Comparison of ENCODE assay signal across 10 mouse cellular contexts in genomic region chr10:80170052-80170451, GRCm38 (mm10). TPM values are rescaled to one million over a fixed set of nuclear protein-coding genes. Genes with fewer than 3 reads are reported as not detected.
A peak's percentile ranks its signal among the peaks of the same experiment; 100 is the strongest.
DNase-seq lines count a peak whose midpoint lies in the region; ATAC-seq lines count a peak whose summit lies in the region.
"Had no signal": no experiment of that assay in that cellular context is flagged by ENCODE, and none has a peak within 500 bp of the region (broad histone marks: within the 10 kb centered on the region; RNA-seq: fewer than 3 reads in every experiment).

No protein-coding gene starts in this region.

- no peaks in the 10 kb centered on the region for H3K27me3 ChIP-seq in forebrain, embryonic 10.5 days (ENCODE audit: poor library complexity, severe bottlenecking)
- no peaks in the 10 kb centered on the region for H3K27me3 ChIP-seq in forebrain, embryonic 16.5 days (replicated peaks; ENCODE audit: control insufficient read depth, insufficient read depth, low read length)
- no peaks in the 10 kb centered on the region for H3K27me3 ChIP-seq in kidney, embryonic 16.5 days (ENCODE audit: insufficient read depth, low read length)
- H3K27me3 ChIP-seq in kidney, embryonic 14.5 days (ENCODE audit: control insufficient read depth, insufficient read depth, low read length) = no peaks in the 10 kb centered on the region
- no peaks in the 10 kb centered on the region for H3K27me3 ChIP-seq in hindbrain, embryonic 16.5 days (replicated peaks; ENCODE audit: control insufficient read depth, insufficient read depth, low read length)

- no peak for ATAC-seq in forebrain, embryonic 16.5 days
- no peak for ATAC-seq in kidney, embryonic 16.5 days (ENCODE audit: low FRiP score, low TSS enrichment)
- no peak for ATAC-seq in kidney, embryonic 14.5 days (ENCODE audit: low FRiP score, low TSS enrichment)
- no peak for ATAC-seq in hindbrain, embryonic 16.5 days

- peaks cover 71% of the 10 kb centered on the region for H3K4me1 ChIP-seq in forebrain, embryonic 10.5 days
- peaks cover 59% of the 10 kb centered on the region for H3K4me1 ChIP-seq in forebrain, embryonic 16.5 days (replicated peaks; ENCODE audit: control insufficient read depth, insufficient read depth, low read length)
- peaks cover 52% of the 10 kb centered on the region for H3K4me1 ChIP-seq in kidney, embryonic 16.5 days (ENCODE audit: insufficient read depth, low read length)
- peaks cover 40% of the 10 kb centered on the region for H3K4me1 ChIP-seq in kidney, embryonic 14.5 days (ENCODE audit: control insufficient read depth, insufficient read depth, low read length)
- H3K4me1 ChIP-seq in hindbrain, embryonic 16.5 days (ENCODE audit: control insufficient read depth, insufficient read depth, low read depth, low read length) = peaks cover 48% of the 10 kb centered on the region

- 97% methylated on average over 16 of the region's 16 CpGs for WGBS in forebrain, embryonic 10.5 days
- 97% methylated on average over 16 of the region's 16 CpGs for WGBS in forebrain, embryonic 16.5 days
- WGBS in kidney, embryonic 16.5 days = 95% methylated on average over 16 of the region's 16 CpGs
- WGBS in kidney, embryonic 14.5 days = 95% methylated on average over 16 of the region's 16 CpGs
- 97% methylated on average over 16 of the region's 16 CpGs for WGBS in hindbrain, embryonic 16.5 days

- peaks cover 45% of the 10 kb centered on the region for H3K36me3 ChIP-seq in forebrain, embryonic 10.5 days (replicated peaks)
- H3K36me3 ChIP-seq in forebrain, embryonic 16.5 days (ENCODE audit: control insufficient read depth, insufficient read depth) = peaks cover 18% of the 10 kb centered on the region
- H3K36me3 ChIP-seq in kidney, embryonic 16.5 days (ENCODE audit: insufficient read depth, low read length) = peaks cover 26% of the 10 kb centered on the region
- H3K36me3 ChIP-seq in kidney, embryonic 14.5 days (ENCODE audit: control insufficient read depth, insufficient read depth, low read length) = peaks cover 33% of the 10 kb centered on the region
- H3K36me3 ChIP-seq in hindbrain, embryonic 16.5 days (ENCODE audit: control insufficient read depth, insufficient read depth, low read length) = peaks cover 25% of the 10 kb centered on the region

- peak overlapping the region; percentile 96; the same call in 1 of the 2 replicates for H3K4me3 ChIP-seq in forebrain, embryonic 10.5 days
- H3K4me3 ChIP-seq in forebrain, embryonic 16.5 days (replicated peaks; ENCODE audit: low read length) = no peak overlapping the region
- H3K4me3 ChIP-seq in kidney, embryonic 16.5 days (ENCODE audit: low read length) = no peak overlapping the region
- no peak overlapping the region for H3K4me3 ChIP-seq in kidney, embryonic 14.5 days (ENCODE audit: low read length)
- no peak overlapping the region for H3K4me3 ChIP-seq in hindbrain, embryonic 16.5 days (ENCODE audit: low read length)

- no peaks in the 10 kb centered on the region for H3K9me3 ChIP-seq in forebrain, embryonic 10.5 days
- H3K9me3 ChIP-seq in forebrain, embryonic 16.5 days (ENCODE audit: control insufficient read depth, low read length) = no peaks in the 10 kb centered on the region
- no peaks in the 10 kb centered on the region for H3K9me3 ChIP-seq in kidney, embryonic 16.5 days (ENCODE audit: low read length)
- H3K9me3 ChIP-seq in kidney, embryonic 14.5 days (ENCODE audit: control insufficient read depth, low read length) = no peaks in the 10 kb centered on the region
- H3K9me3 ChIP-seq in hindbrain, embryonic 16.5 days (ENCODE audit: control insufficient read depth, low read length) = no peaks in the 10 kb centered on the region

- DNase-seq in forebrain, embryonic 10.5 days (ENCODE audit: extremely low spot score, low spot score) = no peak
- DNase-seq in brain, adult 2 months (ENCODE audit: low read depth, low spot score) = peak; percentile 4
- DNase-seq in lung, postnatal 14 days = no peak
- DNase-seq in natural killer cell, adult 2 months (ENCODE audit: low spot score in 2 of 2) = no peak
- DNase-seq: liver; lung, postnatal 36 days had no signal

- no peak overlapping the region for H3K27ac ChIP-seq in forebrain, embryonic 10.5 days
- H3K27ac ChIP-seq in forebrain, embryonic 16.5 days (ENCODE audit: low read length) = no peak overlapping the region
- H3K27ac ChIP-seq in kidney, embryonic 16.5 days (ENCODE audit: low read length) = peak overlapping the region; percentile 4; the same call in 1 of the 2 replicates
- H3K27ac ChIP-seq in kidney, embryonic 14.5 days (ENCODE audit: low read depth, low read length) = no peak overlapping the region
- no peak overlapping the region for H3K27ac ChIP-seq in hindbrain, embryonic 16.5 days (ENCODE audit: low read depth, low read length)

- no peak overlapping the region; the same call in 1 of the 2 replicates for H3K9ac ChIP-seq in forebrain, embryonic 16.5 days (replicated peaks; ENCODE audit: low read depth, low read length)
- 0 out of 2 replicates have a peak overlapping the region, but pooled peaks have one; percentile 36 for H3K9ac ChIP-seq in kidney, embryonic 16.5 days (replicated peaks; ENCODE audit: low read length)
- H3K9ac ChIP-seq in kidney, embryonic 14.5 days (ENCODE audit: low read depth, low read length) = no peak overlapping the region
- peak overlapping the region; percentile 38; the same call in 1 of the 2 replicates for H3K9ac ChIP-seq in hindbrain, embryonic 16.5 days (ENCODE audit: low read depth, low read length)

- no peak overlapping the region for H3K4me2 ChIP-seq in forebrain, embryonic 16.5 days (ENCODE audit: low read length)
- H3K4me2 ChIP-seq in kidney, embryonic 16.5 days (replicated peaks; ENCODE audit: low read depth, low read length) = no peak overlapping the region
- no peak overlapping the region for H3K4me2 ChIP-seq in kidney, embryonic 14.5 days (replicated peaks; ENCODE audit: low read depth, low read length)
- no peak overlapping the region for H3K4me2 ChIP-seq in hindbrain, embryonic 16.5 days (ENCODE audit: low read length)

RNA-seq across cellular contexts. Expression of gene 1600002K03Rik, which starts 2.7 kb away (rescaled TPM):
- polyA plus RNA-seq in forebrain, embryonic 10.5 days (2016; fragmentation: Nextera tagmentation; extraction: Ambion mirVana) = 9.8 and 10.7 TPM in 2 replicates
- polyA plus RNA-seq in forebrain, embryonic 16.5 days (2015; fragmentation: Nextera tagmentation; extraction: Ambion mirVana) = 8.5 and 10.6 TPM in 2 replicates
- 15.2 and 15.3 TPM in 2 replicates for polyA plus RNA-seq in kidney, embryonic 16.5 days (2015; fragmentation: Nextera tagmentation; extraction: Ambion mirVana)
- polyA plus RNA-seq in kidney, embryonic 14.5 days (2014; fragmentation: Nextera tagmentation; extraction: Ambion mirVana) = 10.3 and 12.1 TPM in 2 replicates
- polyA plus RNA-seq in hindbrain, embryonic 16.5 days (2015; fragmentation: Nextera tagmentation; extraction: Ambion mirVana) = 9.4 and 10.1 TPM in 2 replicates

RNA-seq across cellular contexts. Expression of gene Cirbp, which starts 4.3 kb away (rescaled TPM):
- 90.9 and 116 TPM in 2 replicates for polyA plus RNA-seq in forebrain, embryonic 10.5 days (2016; fragmentation: Nextera tagmentation; extraction: Ambion mirVana)
- 318 and 335 TPM in 2 replicates for polyA plus RNA-seq in forebrain, embryonic 16.5 days (2015; fragmentation: Nextera tagmentation; extraction: Ambion mirVana)
- polyA plus RNA-seq in kidney, embryonic 16.5 days (2015; fragmentation: Nextera tagmentation; extraction: Ambion mirVana) = 96.2 and 101 TPM in 2 replicates
- polyA plus RNA-seq in kidney, embryonic 14.5 days (2014; fragmentation: Nextera tagmentation; extraction: Ambion mirVana) = 80.0 and 104 TPM in 2 replicates
- 288 and 311 TPM in 2 replicates for polyA plus RNA-seq in hindbrain, embryonic 16.5 days (2015; fragmentation: Nextera tagmentation; extraction: Ambion mirVana)

RNA-seq across cellular contexts. Expression of gene Efna2, which starts 9.2 kb away (rescaled TPM):
- 23.2 and 24.2 TPM in 2 replicates for polyA plus RNA-seq in forebrain, embryonic 10.5 days (2016; fragmentation: Nextera tagmentation; extraction: Ambion mirVana)
- 24.8 and 25.4 TPM in 2 replicates for polyA plus RNA-seq in forebrain, embryonic 16.5 days (2015; fragmentation: Nextera tagmentation; extraction: Ambion mirVana)
- polyA plus RNA-seq in kidney, embryonic 16.5 days (2015; fragmentation: Nextera tagmentation; extraction: Ambion mirVana) = 11.0 and 11.8 TPM in 2 replicates
- polyA plus RNA-seq in kidney, embryonic 14.5 days (2014; fragmentation: Nextera tagmentation; extraction: Ambion mirVana) = 15.4 and 17.3 TPM in 2 replicates
- polyA plus RNA-seq in hindbrain, embryonic 16.5 days (2015; fragmentation: Nextera tagmentation; extraction: Ambion mirVana) = 21.5 and 22.7 TPM in 2 replicates

RNA-seq across cellular contexts. Expression of gene Midn, which starts 22.0 kb away (rescaled TPM):
- 19.1 and 19.8 TPM in 2 replicates for polyA plus RNA-seq in forebrain, embryonic 10.5 days (2016; fragmentation: Nextera tagmentation; extraction: Ambion mirVana)
- polyA plus RNA-seq in forebrain, embryonic 16.5 days (2015; fragmentation: Nextera tagmentation; extraction: Ambion mirVana) = 26.5 and 30.9 TPM in 2 replicates
- 15.9 and 16.8 TPM in 2 replicates for polyA plus RNA-seq in kidney, embryonic 16.5 days (2015; fragmentation: Nextera tagmentation; extraction: Ambion mirVana)
- 42.3 and 46.2 TPM in 2 replicates for polyA plus RNA-seq in kidney, embryonic 14.5 days (2014; fragmentation: Nextera tagmentation; extraction: Ambion mirVana)
- 16.0 and 16.1 TPM in 2 replicates for polyA plus RNA-seq in hindbrain, embryonic 16.5 days (2015; fragmentation: Nextera tagmentation; extraction: Ambion mirVana)

RNA-seq across cellular contexts. Expression of gene Cbarp, which starts 29.4 kb away (rescaled TPM):
- polyA plus RNA-seq in forebrain, embryonic 10.5 days (2016; fragmentation: Nextera tagmentation; extraction: Ambion mirVana) = 6.8 and 7.3 TPM in 2 replicates
- 33.0 and 44.5 TPM in 2 replicates for polyA plus RNA-seq in forebrain, embryonic 16.5 days (2015; fragmentation: Nextera tagmentation; extraction: Ambion mirVana)
- polyA plus RNA-seq in kidney, embryonic 16.5 days (2015; fragmentation: Nextera tagmentation; extraction: Ambion mirVana) = 6.4 and 7.3 TPM in 2 replicates
- polyA plus RNA-seq in kidney, embryonic 14.5 days (2014; fragmentation: Nextera tagmentation; extraction: Ambion mirVana) = 8.1 and 8.4 TPM in 2 replicates
- polyA plus RNA-seq in hindbrain, embryonic 16.5 days (2015; fragmentation: Nextera tagmentation; extraction: Ambion mirVana) = 98.8 and 130 TPM in 2 replicates

Comparison
In these comparisons a context has a peak if more than half of its experiments do, and no peak if none do; other contexts are left out.
1. H3K9ac ChIP-seq: peak in kidney, embryonic 16.5 days (single experiment) and hindbrain, embryonic 16.5 days (single experiment); none in forebrain, embryonic 16.5 days (single experiment) and kidney, embryonic 14.5 days (single experiment).